Mouse (Mus musculus): ENCODE measurements at regions not wholly inside any gene's neighbourhood (a gene's known extent, or its start where the extent isn't known, plus 50 kb on each side); places are given as distances from the start of the nearest gene placed in this dataset.

GRCm38 (mm10) chr3:50982649-50983048 lies 241.6 kb upstream of the Noct start:
- Histone ChIP-seq H3K4me3 (ENCODE audit: low read depth, low read length) (no peak overlapping the region), H3K9ac (ENCODE audit: low read depth, poor library complexity, severe bottlenecking) (no peak overlapping the region), H3K36me3 (ENCODE audit: control insufficient read depth, insufficient read depth, low read length, poor library complexity, severe bottlenecking) (no peaks in the 10 kb centered on the region), H3K27ac (ENCODE audit: insufficient read depth, low read length) (no peak overlapping the region), H3K27me3 (ENCODE audit: control insufficient read depth, insufficient read depth, low read length, poor library complexity, severe bottlenecking) (no peaks in the 10 kb centered on the region), H3K9me3 (replicated peaks; ENCODE audit: control insufficient read depth, insufficient read depth, low read length, poor library complexity, severe bottlenecking) (no peaks in the 10 kb centered on the region), H3K4me1 (ENCODE audit: control insufficient read depth, insufficient read depth, low read length) (no peaks in the 10 kb centered on the region)
- TF ChIP-seq CTCF (IDR thresholded peaks at IDR 0.05; ENCODE audit: low read depth, low read length) (no peak), EP300 (IDR thresholded peaks at IDR 0.05; ENCODE audit: insufficient read depth, low read depth, low read length) (no peak), POLR2A (IDR thresholded peaks at IDR 0.05; ENCODE audit: insufficient read depth, low read length) (no peak)

- Histone ChIP-seq H3K4me3 (ENCODE audit: low read depth, low read length) (no peak overlapping the region), H3K36me3 (ENCODE audit: control insufficient read depth, insufficient read depth, low read length, poor library complexity, severe bottlenecking) (no peaks in the 10 kb centered on the region), H3K4me1 (ENCODE audit: control insufficient read depth, insufficient read depth, low read length) (no peaks in the 10 kb centered on the region), H3K27me3 (ENCODE audit: control insufficient read depth, insufficient read depth, low read length, poor library complexity, severe bottlenecking) (no peaks in the 10 kb centered on the region), H3K9ac (ENCODE audit: low read depth, poor library complexity, severe bottlenecking) (no peak overlapping the region), H3K27ac (ENCODE audit: insufficient read depth, low read length) (no peak overlapping the region), H3K9me3 (replicated peaks; ENCODE audit: control insufficient read depth, insufficient read depth, low read length, poor library complexity, severe bottlenecking) (no peaks in the 10 kb centered on the region)
- no peak for TF ChIP-seq POLR2A (IDR thresholded peaks at IDR 0.05; ENCODE audit: insufficient read depth, low read length)
- no peak for TF ChIP-seq EP300 (IDR thresholded peaks at IDR 0.05; ENCODE audit: insufficient read depth, low read depth, low read length)
- TF ChIP-seq CTCF (IDR thresholded peaks at IDR 0.05; ENCODE audit: low read depth, low read length) = no peak
Observed at GRCm38 (mm10) chr3:50983126-50983525, 241.1 kb upstream of the Noct start.

GRCm38 (mm10) chr3:50983962-50984765 lies 240.1 kb upstream of the Noct start:
- Histone ChIP-seq H3K4me3 (ENCODE audit: low read depth, low read length) (no peak overlapping the region), H3K27me3 (ENCODE audit: control insufficient read depth, insufficient read depth, low read length, poor library complexity, severe bottlenecking) (no peaks in the 10 kb centered on the region), H3K9ac (ENCODE audit: low read depth, poor library complexity, severe bottlenecking) (no peak overlapping the region), H3K36me3 (ENCODE audit: control insufficient read depth, insufficient read depth, low read length, poor library complexity, severe bottlenecking) (no peaks in the 10 kb centered on the region), H3K27ac (ENCODE audit: insufficient read depth, low read length) (no peak overlapping the region), H3K4me1 (ENCODE audit: control insufficient read depth, insufficient read depth, low read length) (no peaks in the 10 kb centered on the region), H3K9me3 (replicated peaks; ENCODE audit: control insufficient read depth, insufficient read depth, low read length, poor library complexity, severe bottlenecking) (no peaks in the 10 kb centered on the region)
- TF ChIP-seq CTCF (IDR thresholded peaks at IDR 0.05; ENCODE audit: low read depth, low read length) (no peak), POLR2A (IDR thresholded peaks at IDR 0.05; ENCODE audit: insufficient read depth, low read length) (no peak), EP300 (IDR thresholded peaks at IDR 0.05; ENCODE audit: insufficient read depth, low read depth, low read length) (no peak)

- Histone ChIP-seq H3K4me1 (ENCODE audit: control insufficient read depth, insufficient read depth, low read length) (no peaks in the 10 kb centered on the region), H3K9me3 (replicated peaks; ENCODE audit: control insufficient read depth, insufficient read depth, low read length, poor library complexity, severe bottlenecking) (no peaks in the 10 kb centered on the region), H3K27ac (ENCODE audit: insufficient read depth, low read length) (no peak overlapping the region), H3K9ac (ENCODE audit: low read depth, poor library complexity, severe bottlenecking) (no peak overlapping the region), H3K27me3 (ENCODE audit: control insufficient read depth, insufficient read depth, low read length, poor library complexity, severe bottlenecking) (no peaks in the 10 kb centered on the region), H3K36me3 (ENCODE audit: control insufficient read depth, insufficient read depth, low read length, poor library complexity, severe bottlenecking) (no peaks in the 10 kb centered on the region), H3K4me3 (ENCODE audit: low read depth, low read length) (no peak overlapping the region)
- TF ChIP-seq EP300 (IDR thresholded peaks at IDR 0.05; ENCODE audit: insufficient read depth, low read depth, low read length) (no peak), CTCF (IDR thresholded peaks at IDR 0.05; ENCODE audit: low read depth, low read length) (no peak)
Observed at GRCm38 (mm10) chr3:50987821-50988220, 236.4 kb upstream of the Noct start.

- no peaks in the 10 kb centered on the region for H3K4me1 ChIP-seq (ENCODE audit: control insufficient read depth, insufficient read depth, low read length)
- no peak overlapping the region for H3K4me3 ChIP-seq (ENCODE audit: low read depth, low read length)
- no peaks in the 10 kb centered on the region for H3K36me3 ChIP-seq (ENCODE audit: control insufficient read depth, insufficient read depth, low read length, poor library complexity, severe bottlenecking)
- H3K27me3 ChIP-seq (ENCODE audit: control insufficient read depth, insufficient read depth, low read length, poor library complexity, severe bottlenecking) = no peaks in the 10 kb centered on the region
- no peak overlapping the region for H3K27ac ChIP-seq (ENCODE audit: insufficient read depth, low read length)
- H3K9me3 ChIP-seq (replicated peaks; ENCODE audit: control insufficient read depth, insufficient read depth, low read length, poor library complexity, severe bottlenecking) = no peaks in the 10 kb centered on the region
- no peak for TF ChIP-seq EP300 (IDR thresholded peaks at IDR 0.05; ENCODE audit: insufficient read depth, low read depth, low read length)
- TF ChIP-seq POLR2A (IDR thresholded peaks at IDR 0.05; ENCODE audit: insufficient read depth, low read length) = no peak
- TF ChIP-seq CTCF (IDR thresholded peaks at IDR 0.05; ENCODE audit: low read depth, low read length) = no peak
- no peak overlapping the region for H3K9ac ChIP-seq (ENCODE audit: low read depth, poor library complexity, severe bottlenecking)
Observed at GRCm38 (mm10) chr3:50990810-50991209, 233.4 kb upstream of the Noct start.

GRCm38 (mm10) chr3:50992581-50993313 lies 231.5 kb upstream of the Noct start:
- no peak overlapping the region for H3K4me3 ChIP-seq (ENCODE audit: low read depth, low read length)
- TF ChIP-seq EP300 (IDR thresholded peaks at IDR 0.05; ENCODE audit: insufficient read depth, low read depth, low read length) = no peak
- no peak for TF ChIP-seq POLR2A (IDR thresholded peaks at IDR 0.05; ENCODE audit: insufficient read depth, low read length)
- no peak for TF ChIP-seq CTCF (IDR thresholded peaks at IDR 0.05; ENCODE audit: low read depth, low read length)
- no peak overlapping the region for H3K9ac ChIP-seq (ENCODE audit: low read depth, poor library complexity, severe bottlenecking)
- H3K4me1 ChIP-seq (ENCODE audit: control insufficient read depth, insufficient read depth, low read length) = no peaks in the 10 kb centered on the region
- H3K27ac ChIP-seq (ENCODE audit: insufficient read depth, low read length) = no peak overlapping the region
- no peaks in the 10 kb centered on the region for H3K27me3 ChIP-seq (ENCODE audit: control insufficient read depth, insufficient read depth, low read length, poor library complexity, severe bottlenecking)
- H3K9me3 ChIP-seq (replicated peaks; ENCODE audit: control insufficient read depth, insufficient read depth, low read length, poor library complexity, severe bottlenecking) = no peaks in the 10 kb centered on the region
- no peaks in the 10 kb centered on the region for H3K36me3 ChIP-seq (ENCODE audit: control insufficient read depth, insufficient read depth, low read length, poor library complexity, severe bottlenecking)
